Mouse (Mus musculus) thymus, adult 2 months (tissue): ENCODE measurements at regions not wholly inside any gene's neighbourhood (a gene's known extent, or its start where the extent isn't known, plus 50 kb on each side); places are given as distances from the start of the nearest gene placed in this dataset.

Experiments
- DNase-seq: peaks from one replicate; pipeline ENCODE4 v3.0.0; 2021
- H3K27ac ChIP-seq: fragments of 200-500 bp; 2 replicates; pipeline ENCODE4 v1.5.1; 2012; ENCODE audit warnings: low read length, control low read depth; ENCODE audit not compliant: control insufficient read depth, insufficient read depth
- H3K27me3 ChIP-seq: fragments of 200-500 bp; 2 replicates; pipeline ENCODE4 v1.6.1; 2012; ENCODE audit warnings: mild to moderate bottlenecking, low read length, moderate library complexity, mixed read lengths; ENCODE audit not compliant: control insufficient read depth, insufficient read depth
- H3K36me3 ChIP-seq: fragments of 200-500 bp; 2 replicates; pipeline ENCODE4 v1.6.1; 2012; ENCODE audit warnings: mild to moderate bottlenecking, low read length, moderate library complexity; ENCODE audit not compliant: control insufficient read depth, insufficient read depth
- H3K4me1 ChIP-seq: fragments of 200-500 bp; replicated peaks from 2 replicates; pipeline ENCODE4 v1.6.1; 2012; ENCODE audit warnings: low read length; ENCODE audit not compliant: control insufficient read depth, insufficient read depth
- H3K4me3 ChIP-seq: fragments of 200-500 bp; 2 replicates; pipeline ENCODE4 v1.5.1; 2012; ENCODE audit warnings: mild to moderate bottlenecking, low read length, control low read depth, moderate library complexity; ENCODE audit not compliant: control insufficient read depth, insufficient read depth
- CTCF ChIP-seq: fragments of 200-500 bp; IDR thresholded peaks from 2 replicates; pipeline ENCODE4 v1.5.1; 2012; ENCODE audit warnings: mild to moderate bottlenecking, control low read depth, low read length, moderate library complexity, borderline replicate concordance; ENCODE audit not compliant: control insufficient read depth, poor library complexity, insufficient read depth; ENCODE audit errors: extremely low read depth
- POLR2A ChIP-seq: fragments of 200-500 bp; IDR thresholded peaks from 2 replicates; pipeline ENCODE4 v1.6.1; 2012; ENCODE audit warnings: mild to moderate bottlenecking, low read length, control low read depth, moderate library complexity; ENCODE audit not compliant: control insufficient read depth, poor library complexity, insufficient read depth; ENCODE audit errors: extremely low read depth
- WGBS: fragments of 180-500 bp; shearing (Covaris S2); methylation state at CpG from one replicate; pipeline ENCODE4 v1.1.7; 2018; 5-methylcytosine and 5-hydroxymethylcytosine counted together

DNA sequence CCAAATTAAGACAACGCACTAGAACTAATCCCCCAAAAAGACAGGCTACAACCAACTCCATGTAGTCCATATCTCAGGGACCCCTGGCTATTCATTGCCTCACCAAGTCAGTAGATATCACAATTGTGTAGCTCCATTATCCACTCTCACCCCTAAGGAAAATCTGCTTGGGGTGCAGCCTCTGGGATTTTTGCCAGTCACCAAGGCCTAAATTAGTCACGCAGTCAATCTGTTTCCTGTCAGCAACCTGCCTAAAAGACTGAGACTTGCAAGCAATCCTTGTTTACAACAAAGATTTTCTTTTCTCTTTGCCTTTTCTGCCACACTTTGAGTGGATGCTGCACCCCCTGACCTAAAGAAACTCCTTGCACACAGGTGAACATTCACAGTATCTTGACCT lies 208.5 kb upstream of the Arpp21 start:
- H3K4me1 ChIP-seq, result no peaks in the 10 kb centered on the region
- no peaks in the 10 kb centered on the region for H3K27me3 ChIP-seq
- TF ChIP-seq POLR2A (no peak), CTCF (no peak)
- no peak overlapping the region for H3K27ac ChIP-seq
- DNase-seq, result no peak
- H3K4me3 ChIP-seq, result no peak overlapping the region
- no peaks in the 10 kb centered on the region for H3K36me3 ChIP-seq
- WGBS, result 75% methylated on average over 2 of the region's 2 CpGs

DNA sequence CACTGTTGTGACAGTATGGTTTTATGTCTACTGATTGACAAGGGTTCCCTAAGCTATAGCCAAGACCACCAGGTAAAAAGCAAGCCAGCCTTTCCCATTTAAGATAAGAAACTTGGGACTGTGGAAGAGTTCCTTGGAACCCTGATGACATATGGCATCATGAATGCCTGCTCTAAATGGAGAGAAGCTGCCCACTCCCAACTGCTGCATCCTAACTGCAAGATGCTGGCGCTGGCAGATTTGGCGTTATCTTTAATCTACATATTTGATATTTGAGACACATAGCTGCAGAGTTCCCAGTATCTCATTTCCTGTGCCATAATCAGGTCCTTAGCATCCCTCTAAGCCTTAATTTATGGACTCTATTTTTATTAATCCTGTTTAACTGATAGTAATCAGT lies 200.4 kb upstream of the Arpp21 start:
- H3K27ac ChIP-seq, result no peak overlapping the region
- DNase-seq, result no peak
- H3K4me1 ChIP-seq, result no peaks in the 10 kb centered on the region
- WGBS, result 93% methylated on average over 2 of the region's 2 CpGs
- H3K36me3 ChIP-seq, result no peaks in the 10 kb centered on the region
- TF ChIP-seq POLR2A (no peak), CTCF (no peak)
- H3K4me3 ChIP-seq, result no peak overlapping the region
- no peaks in the 10 kb centered on the region for H3K27me3 ChIP-seq

DNA sequence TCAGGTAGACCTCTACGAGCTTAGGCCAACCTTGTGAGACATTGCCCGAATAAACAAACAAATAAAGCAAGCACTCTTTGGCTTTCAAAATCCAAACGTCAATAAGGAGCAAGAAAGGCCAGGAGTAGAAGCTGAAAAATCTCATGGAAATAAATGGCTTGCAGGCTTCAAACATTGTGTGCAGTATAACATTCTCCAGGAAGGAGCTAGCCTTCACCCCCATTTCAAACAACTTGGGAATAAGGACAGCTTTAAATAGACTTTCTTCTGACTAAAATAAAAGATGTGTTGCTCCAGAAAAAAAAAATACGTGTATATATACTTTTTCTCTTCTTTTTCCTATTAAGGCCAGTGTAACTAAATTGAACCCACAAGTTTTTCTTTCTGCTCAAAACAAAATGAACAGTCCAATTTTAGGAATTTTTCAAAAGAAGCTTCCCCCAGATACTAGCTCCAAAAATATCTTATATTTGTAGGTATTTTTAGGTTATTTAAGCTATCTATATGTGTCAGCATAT lies 196.2 kb upstream of the Arpp21 start:
- no peak for DNase-seq
- 96% methylated on average over 4 of the region's 4 CpGs for WGBS
- Histone ChIP-seq H3K27ac (no peak overlapping the region), H3K4me1 (no peaks in the 10 kb centered on the region), H3K4me3 (no peak overlapping the region), H3K36me3 (no peaks in the 10 kb centered on the region), H3K27me3 (no peaks in the 10 kb centered on the region)
- TF ChIP-seq CTCF (no peak), POLR2A (no peak)

DNA sequence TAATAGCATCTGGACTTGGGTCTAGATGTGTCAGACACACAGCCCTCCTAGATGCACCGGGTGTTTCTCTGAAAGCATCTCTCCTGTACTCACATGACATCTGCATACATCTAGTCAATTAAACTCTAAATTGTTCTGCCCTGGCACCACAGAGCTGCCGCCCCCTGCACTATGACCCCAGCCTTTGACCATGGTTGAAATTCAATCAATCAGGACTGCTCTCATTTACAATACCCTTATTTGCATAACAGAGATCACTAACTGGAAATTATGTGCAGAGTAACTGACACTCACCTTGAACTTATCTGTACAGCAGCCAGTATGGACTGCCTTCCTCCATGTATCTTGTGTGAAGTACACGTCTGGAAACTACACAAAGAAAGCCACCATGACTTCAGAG lies 193.5 kb upstream of the Arpp21 start:
- 77% methylated on average over 3 of the region's 3 CpGs for WGBS
- TF ChIP-seq POLR2A, result no peak
- no peak for TF ChIP-seq CTCF
- no peak for DNase-seq

DNA sequence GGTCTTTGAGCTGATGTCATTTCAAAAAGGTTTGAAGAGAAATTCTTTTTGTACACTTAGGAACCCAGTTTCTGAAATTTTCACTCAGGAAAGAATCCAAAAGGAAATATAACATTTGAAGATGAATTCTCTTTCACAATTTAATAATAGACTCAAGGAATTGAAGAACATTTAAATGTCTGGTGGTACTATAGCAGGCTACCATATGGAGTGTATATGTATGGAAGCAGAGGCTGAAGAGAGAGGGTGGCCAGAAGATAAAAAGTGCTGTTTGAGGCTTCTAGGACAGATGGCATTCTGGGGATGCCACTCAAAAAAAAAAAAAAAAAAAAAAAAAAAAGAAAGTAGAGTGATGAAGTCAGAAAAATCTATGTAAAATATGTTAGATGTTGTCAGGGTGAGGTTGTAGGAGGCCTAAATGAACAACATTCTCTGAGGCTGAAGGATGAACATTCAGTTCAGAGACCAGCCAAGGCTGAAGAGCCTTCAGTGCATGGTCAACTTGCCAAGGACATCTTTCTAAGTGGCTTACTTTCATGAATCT lies 170.1 kb upstream of the Arpp21 start:
- TF ChIP-seq CTCF (no peak), POLR2A (no peak)
- Histone ChIP-seq H3K4me1 (no peaks in the 10 kb centered on the region), H3K4me3 (no peak overlapping the region), H3K27ac (no peak overlapping the region), H3K27me3 (no peaks in the 10 kb centered on the region), H3K36me3 (no peaks in the 10 kb centered on the region)
- DNase-seq, result no peak

More for the DNA sequence above, 193.5 kb upstream of the Arpp21 start:
- no peak overlapping the region for H3K4me3 ChIP-seq
- H3K27me3 ChIP-seq, result no peaks in the 10 kb centered on the region
- no peaks in the 10 kb centered on the region for H3K36me3 ChIP-seq
- H3K27ac ChIP-seq, result no peak overlapping the region
- H3K4me1 ChIP-seq, result no peaks in the 10 kb centered on the region

DNA sequence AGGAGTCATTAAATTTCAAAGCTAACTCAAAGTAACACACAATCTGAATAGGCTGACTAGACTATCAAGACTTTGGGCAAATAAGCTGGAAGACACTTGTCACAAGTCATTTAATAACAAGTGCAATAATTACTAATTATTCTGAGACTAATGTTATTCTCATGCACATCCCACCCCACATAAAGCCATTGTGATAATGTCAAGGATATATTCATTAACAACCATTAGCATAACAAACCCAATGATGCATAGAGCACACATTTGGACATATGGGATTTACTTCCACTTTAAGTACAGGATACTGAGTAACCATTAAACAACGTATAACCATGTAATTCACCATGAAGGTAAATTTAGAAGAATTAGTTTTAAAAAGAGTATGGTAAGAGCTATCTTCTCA lies 135.0 kb upstream of the Arpp21 start:
- DNase-seq, result no peak
- no peaks in the 10 kb centered on the region for H3K4me1 ChIP-seq
- H3K27ac ChIP-seq, result no peak overlapping the region
- H3K27me3 ChIP-seq, result no peaks in the 10 kb centered on the region
- no peak overlapping the region for H3K4me3 ChIP-seq
- WGBS, result 97% methylated on average over 1 of the region's 1 CpGs
- TF ChIP-seq CTCF (no peak), POLR2A (no peak)
- H3K36me3 ChIP-seq, result no peaks in the 10 kb centered on the region

DNA sequence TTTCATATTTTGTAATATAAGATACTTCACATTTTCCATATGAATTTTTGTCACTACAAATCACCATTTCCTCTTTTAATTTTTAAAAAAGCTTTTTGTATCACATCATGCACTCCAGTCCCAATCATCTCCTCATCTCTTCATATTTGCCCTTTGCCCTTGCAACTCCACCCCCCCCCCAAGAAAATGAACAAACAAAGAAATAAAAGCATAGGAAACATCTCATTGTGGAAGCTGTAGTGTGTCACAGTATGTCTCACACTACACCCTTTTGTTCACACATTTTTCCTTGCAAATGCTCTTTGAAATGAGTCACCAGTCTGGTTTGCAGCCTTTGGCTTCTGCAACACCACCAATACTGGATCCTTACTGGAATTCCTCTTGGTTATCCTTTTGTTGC lies 131.6 kb upstream of the Arpp21 start:
- DNase-seq, result no peak
- no peak overlapping the region for H3K4me3 ChIP-seq
- TF ChIP-seq CTCF, result no peak
- no peak for TF ChIP-seq POLR2A
- no peak overlapping the region for H3K27ac ChIP-seq
- H3K36me3 ChIP-seq, result no peaks in the 10 kb centered on the region
- no peaks in the 10 kb centered on the region for H3K4me1 ChIP-seq
- H3K27me3 ChIP-seq, result no peaks in the 10 kb centered on the region
